16 mouse cellular contexts compared by ENCODE assay signal in genomic region chr3:92637745-92638652, GRCm38 (mm10). TPM values are rescaled to one million over a fixed set of nuclear protein-coding genes. Genes with fewer than 3 reads are reported as not detected.
DNase-seq lines count a peak whose midpoint lies in the region; ATAC-seq and TF ChIP-seq lines count a peak whose summit lies in the region.
"Had no signal": no experiment of that assay in that cellular context is flagged by ENCODE, and none has a peak within 500 bp of the region (broad histone marks: within the 10 kb centered on the region; RNA-seq: fewer than 3 reads in every experiment).

No protein-coding gene starts in this region.

- no peak overlapping the region for H3K27ac ChIP-seq in embryonic facial prominence, embryonic 14.5 days (replicated peaks; ENCODE audit: low read depth, low read length)
- no peak overlapping the region for H3K27ac ChIP-seq in embryonic facial prominence, embryonic 10.5 days (replicated peaks)
- H3K27ac ChIP-seq in neural tube, embryonic 12.5 days: no peak overlapping the region
- H3K27ac ChIP-seq in liver, postnatal 0 days (ENCODE audit: low read depth): no peak overlapping the region
- H3K27ac ChIP-seq in limb, embryonic 10.5 days: no peak overlapping the region
- H3K27ac ChIP-seq: heart, embryonic 10.5 days; liver, embryonic 15.5 days; macrophage had no signal

- no peaks in the 10 kb centered on the region for H3K4me1 ChIP-seq in embryonic facial prominence, embryonic 14.5 days (ENCODE audit: control insufficient read depth, insufficient read depth, low read length)
- no peaks in the 10 kb centered on the region for H3K4me1 ChIP-seq in embryonic facial prominence, embryonic 10.5 days
- H3K4me1 ChIP-seq in neural tube, embryonic 12.5 days: no peaks in the 10 kb centered on the region
- H3K4me1 ChIP-seq in liver, postnatal 0 days (ENCODE audit: insufficient read depth): no peaks in the 10 kb centered on the region
- H3K4me1 ChIP-seq in limb, embryonic 10.5 days: no peaks in the 10 kb centered on the region
- H3K4me1 ChIP-seq: heart, embryonic 10.5 days; liver, embryonic 15.5 days had no signal

- no peak overlapping the region for H3K4me2 ChIP-seq in embryonic facial prominence, embryonic 14.5 days (ENCODE audit: low read depth, low read length)
- H3K4me2 ChIP-seq in neural tube, embryonic 12.5 days (replicated peaks): no peak overlapping the region
- H3K4me2 ChIP-seq in liver, postnatal 0 days (ENCODE audit: low read depth, low read length): no peak overlapping the region
- H3K4me2 ChIP-seq: liver, embryonic 15.5 days had no signal

- no peaks in the 10 kb centered on the region for H3K9me3 ChIP-seq in embryonic facial prominence, embryonic 14.5 days (ENCODE audit: control insufficient read depth, low read length)
- no peaks in the 10 kb centered on the region for H3K9me3 ChIP-seq in embryonic facial prominence, embryonic 10.5 days
- H3K9me3 ChIP-seq in neural tube, embryonic 12.5 days: no peaks in the 10 kb centered on the region
- H3K9me3 ChIP-seq in liver, postnatal 0 days (ENCODE audit: low read length): no peaks in the 10 kb centered on the region
- no peaks in the 10 kb centered on the region for H3K9me3 ChIP-seq in limb, embryonic 10.5 days (replicated peaks)
- H3K9me3 ChIP-seq: heart, embryonic 10.5 days; liver, embryonic 15.5 days had no signal

- no peak overlapping the region for H3K9ac ChIP-seq in embryonic facial prominence, embryonic 14.5 days (ENCODE audit: low read depth, low read length)
- H3K9ac ChIP-seq in neural tube, embryonic 12.5 days: no peak overlapping the region
- no peak overlapping the region for H3K9ac ChIP-seq in liver, postnatal 0 days (replicated peaks)
- H3K9ac ChIP-seq: liver, embryonic 15.5 days had no signal

- 31% methylated on average over 1 of the region's 1 CpGs for WGBS in embryonic facial prominence, embryonic 14.5 days
- 59% methylated on average over 1 of the region's 1 CpGs for WGBS in embryonic facial prominence, embryonic 10.5 days
- 53% methylated on average over 1 of the region's 1 CpGs for WGBS in neural tube, embryonic 12.5 days
- 41% methylated on average over 1 of the region's 1 CpGs for WGBS in liver, postnatal 0 days (ENCODE audit: insufficient replicate concordance)
- 70% methylated on average over 1 of the region's 1 CpGs for WGBS in limb, embryonic 10.5 days

- peak; percentile 85; the same call in 1 of the 2 replicates for ATAC-seq in embryonic facial prominence, embryonic 14.5 days (ENCODE audit: low read depth)
- 0 out of 2 replicates have a peak, but pooled peaks have one; percentile 44 for ATAC-seq in neural tube, embryonic 12.5 days (ENCODE audit: low FRiP score, low read depth)
- no peak for ATAC-seq in liver, postnatal 0 days

- no peaks in the 10 kb centered on the region for H3K36me3 ChIP-seq in embryonic facial prominence, embryonic 14.5 days (ENCODE audit: control insufficient read depth, insufficient read depth, low read length)
- H3K36me3 ChIP-seq in embryonic facial prominence, embryonic 10.5 days (replicated peaks): no peaks in the 10 kb centered on the region
- no peaks in the 10 kb centered on the region for H3K36me3 ChIP-seq in neural tube, embryonic 12.5 days
- no peaks in the 10 kb centered on the region for H3K36me3 ChIP-seq in liver, postnatal 0 days (replicated peaks; ENCODE audit: insufficient read depth, low read length)
- no peaks in the 10 kb centered on the region for H3K36me3 ChIP-seq in limb, embryonic 10.5 days
- H3K36me3 ChIP-seq: heart, embryonic 10.5 days; liver, embryonic 15.5 days had no signal

- H3K27me3 ChIP-seq in embryonic facial prominence, embryonic 14.5 days (replicated peaks; ENCODE audit: control insufficient read depth, insufficient read depth, low read length): no peaks in the 10 kb centered on the region
- no peaks in the 10 kb centered on the region for H3K27me3 ChIP-seq in embryonic facial prominence, embryonic 10.5 days (replicated peaks; ENCODE audit: low read depth, poor library complexity, severe bottlenecking)
- H3K27me3 ChIP-seq in neural tube, embryonic 12.5 days (replicated peaks): no peaks in the 10 kb centered on the region
- no peaks in the 10 kb centered on the region for H3K27me3 ChIP-seq in liver, postnatal 0 days (ENCODE audit: insufficient read depth, low read length)
- no peaks in the 10 kb centered on the region for H3K27me3 ChIP-seq in limb, embryonic 10.5 days (ENCODE audit: low read depth, poor library complexity, severe bottlenecking)
- H3K27me3 ChIP-seq: liver, embryonic 15.5 days had no signal

- TF ChIP-seq CTCF in liver, postnatal 0 days (IDR thresholded peaks at IDR 0.05; ENCODE audit: low read depth): no peak

- no peak overlapping the region for H3K4me3 ChIP-seq in embryonic facial prominence, embryonic 14.5 days (ENCODE audit: low read depth, low read length)
- H3K4me3 ChIP-seq in embryonic facial prominence, embryonic 10.5 days: no peak overlapping the region
- no peak overlapping the region for H3K4me3 ChIP-seq in neural tube, embryonic 12.5 days
- H3K4me3 ChIP-seq in liver, postnatal 0 days (ENCODE audit: low read depth, low read length): no peak overlapping the region
- H3K4me3 ChIP-seq in limb, embryonic 10.5 days: no peak overlapping the region
- H3K4me3 ChIP-seq: heart, embryonic 10.5 days; liver, embryonic 15.5 days had no signal

- no peak for TF ChIP-seq EP300 in liver, postnatal 0 days (IDR thresholded peaks at IDR 0.05; ENCODE audit: low read depth)

- DNase-seq in embryonic facial prominence, embryonic 14.5 days (ENCODE audit: low spot score): peak; percentile 64
- DNase-seq in embryonic facial prominence, embryonic 10.5 days (ENCODE audit: low spot score): no peak
- DNase-seq in neural tube, embryonic 10.5 days (ENCODE audit: extremely low spot score, low spot score): no peak
- DNase-seq in kidney, postnatal 36 days: peak; percentile 45 to 66
- no peak for DNase-seq in liver, postnatal 0 days
- no peak for DNase-seq in urinary bladder, postnatal 4 days (ENCODE audit: low spot score in 2 of 2)
- no peak for DNase-seq in limb, embryonic 10.5 days (ENCODE audit: low spot score)
- DNase-seq: adrenal gland, postnatal 10 days; gastrocnemius, postnatal 10 days; layer of hippocampus, adult 9-11 months had no signal

RNA-seq across cellular contexts. Expression of gene Lce1a1, which starts 10.1 kb away (rescaled TPM):
- polyA plus RNA-seq in embryonic facial prominence, embryonic 14.5 days (2014; fragmentation: Nextera tagmentation; extraction: Ambion mirVana): not detected in 2 replicates
- polyA plus RNA-seq in embryonic facial prominence, embryonic 10.5 days (2016; fragmentation: Nextera tagmentation; extraction: Ambion mirVana): not detected in 2 replicates
- not detected in 2 replicates for polyA plus RNA-seq in neural tube, embryonic 12.5 days (2016; fragmentation: Nextera tagmentation; extraction: Ambion mirVana)
- polyA plus RNA-seq in liver, postnatal 0 days (2015; fragmentation: Nextera tagmentation; extraction: Ambion mirVana): not detected in 2 replicates
- polyA plus RNA-seq in limb, embryonic 10.5 days (2016; fragmentation: Nextera tagmentation; extraction: Ambion mirVana): not detected in 2 replicates
- polyA plus RNA-seq: heart, embryonic 10.5 days; limb, embryonic 11.5 days; liver, embryonic 15.5 days; macrophage; neural tube, embryonic 11.5 days had no signal

RNA-seq across cellular contexts. Expression of gene Lce6a, which starts 16.5 kb away (rescaled TPM):
- not detected in 2 replicates for polyA plus RNA-seq in embryonic facial prominence, embryonic 14.5 days (2014; fragmentation: Nextera tagmentation; extraction: Ambion mirVana)
- polyA plus RNA-seq in embryonic facial prominence, embryonic 10.5 days (2016; fragmentation: Nextera tagmentation; extraction: Ambion mirVana): not detected in 2 replicates
- polyA plus RNA-seq in neural tube, embryonic 12.5 days (2016; fragmentation: Nextera tagmentation; extraction: Ambion mirVana): not detected in 2 replicates
- not detected in 2 replicates for polyA plus RNA-seq in liver, postnatal 0 days (2015; fragmentation: Nextera tagmentation; extraction: Ambion mirVana)
- polyA plus RNA-seq in limb, embryonic 10.5 days (2016; fragmentation: Nextera tagmentation; extraction: Ambion mirVana): not detected in 2 replicates
- polyA plus RNA-seq: heart, embryonic 10.5 days; limb, embryonic 11.5 days; liver, embryonic 15.5 days; macrophage; neural tube, embryonic 11.5 days had no signal

RNA-seq across cellular contexts. Expression of gene Lce1b, which starts 18.7 kb away (rescaled TPM):
- polyA plus RNA-seq in embryonic facial prominence, embryonic 14.5 days (2014; fragmentation: Nextera tagmentation; extraction: Ambion mirVana): not detected in 2 replicates
- not detected in 2 replicates for polyA plus RNA-seq in embryonic facial prominence, embryonic 10.5 days (2016; fragmentation: Nextera tagmentation; extraction: Ambion mirVana)
- polyA plus RNA-seq in neural tube, embryonic 12.5 days (2016; fragmentation: Nextera tagmentation; extraction: Ambion mirVana): not detected in 2 replicates
- not detected in 2 replicates for polyA plus RNA-seq in liver, postnatal 0 days (2015; fragmentation: Nextera tagmentation; extraction: Ambion mirVana)
- polyA plus RNA-seq in limb, embryonic 10.5 days (2016; fragmentation: Nextera tagmentation; extraction: Ambion mirVana): not detected in 2 replicates
- polyA plus RNA-seq: heart, embryonic 10.5 days; limb, embryonic 11.5 days; liver, embryonic 15.5 days; macrophage; neural tube, embryonic 11.5 days had no signal

RNA-seq across cellular contexts. Expression of gene 2210017I01Rik, which starts 30.7 kb away (rescaled TPM):
- polyA plus RNA-seq in embryonic facial prominence, embryonic 14.5 days (2014; fragmentation: Nextera tagmentation; extraction: Ambion mirVana): not detected in 2 replicates
- not detected in 2 replicates for polyA plus RNA-seq in embryonic facial prominence, embryonic 10.5 days (2016; fragmentation: Nextera tagmentation; extraction: Ambion mirVana)
- polyA plus RNA-seq in neural tube, embryonic 12.5 days (2016; fragmentation: Nextera tagmentation; extraction: Ambion mirVana): not detected in 2 replicates
- not detected in 2 replicates for polyA plus RNA-seq in liver, postnatal 0 days (2015; fragmentation: Nextera tagmentation; extraction: Ambion mirVana)
- not detected in 2 replicates for polyA plus RNA-seq in limb, embryonic 10.5 days (2016; fragmentation: Nextera tagmentation; extraction: Ambion mirVana)
- polyA plus RNA-seq: heart, embryonic 10.5 days; limb, embryonic 11.5 days; liver, embryonic 15.5 days; macrophage; neural tube, embryonic 11.5 days had no signal

RNA-seq across cellular contexts. Expression of gene Lce1a2, which starts 32.1 kb away (rescaled TPM):
- 0.42 TPM in 1 of 2 replicates, not detected in the other for polyA plus RNA-seq in embryonic facial prominence, embryonic 14.5 days (2014; fragmentation: Nextera tagmentation; extraction: Ambion mirVana)
- polyA plus RNA-seq in embryonic facial prominence, embryonic 10.5 days (2016; fragmentation: Nextera tagmentation; extraction: Ambion mirVana): not detected in 2 replicates
- not detected in 2 replicates for polyA plus RNA-seq in neural tube, embryonic 12.5 days (2016; fragmentation: Nextera tagmentation; extraction: Ambion mirVana)
- not detected in 2 replicates for polyA plus RNA-seq in liver, postnatal 0 days (2015; fragmentation: Nextera tagmentation; extraction: Ambion mirVana)
- not detected in 2 replicates for polyA plus RNA-seq in limb, embryonic 10.5 days (2016; fragmentation: Nextera tagmentation; extraction: Ambion mirVana)
- polyA plus RNA-seq: heart, embryonic 10.5 days; limb, embryonic 11.5 days; liver, embryonic 15.5 days; macrophage; neural tube, embryonic 11.5 days had no signal

Comparison
In these comparisons a context has a peak if more than half of its experiments do, and no peak if none do; other contexts are left out.
1. DNase-seq: peak in embryonic facial prominence, embryonic 14.5 days (single experiment) and kidney, postnatal 36 days (2 of 2); none in embryonic facial prominence, embryonic 10.5 days (single experiment), neural tube, embryonic 10.5 days (single experiment), liver, postnatal 0 days (single experiment), urinary bladder, postnatal 4 days (0 of 2) and limb, embryonic 10.5 days (single experiment).